Mouse (Mus musculus) MEL (cell line): ENCODE results near the gene Rps25. TPM values are rescaled to one million over a fixed set of nuclear protein-coding genes. Genes with fewer than 3 reads are reported as not detected.

Source experiments
- DNase-seq: peaks from one replicate; pipeline ENCODE4 v3.0.0; 2011; ENCODE audit warnings: low read depth, low spot score
- H3K27ac ChIP-seq: 2 replicates; pipeline ENCODE4 v1.5.1; 2012; ENCODE audit warnings: low read depth, mild to moderate bottlenecking, control low read depth, low read length, moderate library complexity; ENCODE audit not compliant: control insufficient read depth
- H3K27me3 ChIP-seq, 2 experiments: fragments of 150-350 bp in 1 of 2; sonication (generic) in 1 of 2; 2 replicates each; pipeline ENCODE4 v1.6.1; 2012; ENCODE audit warnings: low read length in 2 of 2, mild to moderate bottlenecking in 2 of 2, improper control_type of control experiment in 1 of 2, moderate library complexity in 1 of 2; ENCODE audit not compliant: insufficient read depth in 2 of 2, control insufficient read depth in 1 of 2
- H3K36me3 ChIP-seq, 2 experiments: 2 replicates each; pipeline ENCODE4 v1.6.1; 2012 to 2014; ENCODE audit warnings: low read length in 2 of 2, improper control_type of control experiment in 1 of 2, inconsistent platforms in 1 of 2, mild to moderate bottlenecking in 1 of 2; ENCODE audit not compliant: insufficient read depth in 2 of 2, control insufficient read depth in 1 of 2
- H3K4me1 ChIP-seq, 2 experiments: fragments of 150-350 bp in 1 of 2; sonication (generic) in 1 of 2; 2 replicates each; pipeline ENCODE4 v1.6.1; 2012; ENCODE audit warnings: low read length in 2 of 2, improper control_type of control experiment in 1 of 2, mild to moderate bottlenecking in 1 of 2; ENCODE audit not compliant: insufficient read depth in 2 of 2, control insufficient read depth in 1 of 2
- H3K4me3 ChIP-seq, 2 experiments: fragments of 150-350 bp in 1 of 2; sonication (generic) in 1 of 2; 2 replicates each; pipeline ENCODE4 v1.5.1; 2012; ENCODE audit warnings: low read depth in 2 of 2, low read length in 2 of 2, mild to moderate bottlenecking in 2 of 2, moderate library complexity in 2 of 2, control low read depth in 1 of 2, improper control_type of control experiment in 1 of 2; ENCODE audit not compliant: control insufficient read depth in 1 of 2, insufficient read depth in 1 of 2
- H3K79me2 ChIP-seq: 2 replicates; pipeline ENCODE4 v1.6.1; 2012; ENCODE audit warnings: mild to moderate bottlenecking, low read length, moderate library complexity; ENCODE audit not compliant: control insufficient read depth, poor library complexity, insufficient read depth
- H3K9ac ChIP-seq: 2 replicates; pipeline ENCODE4 v1.6.1; 2012; ENCODE audit warnings: low read depth, mild to moderate bottlenecking, control low read depth, low read length, moderate library complexity; ENCODE audit not compliant: control insufficient read depth, poor library complexity, severe bottlenecking
- H3K9me3 ChIP-seq: fragments of 150-350 bp; sonication (generic); replicated peaks from 2 replicates; pipeline ENCODE4 v1.6.1; 2012; ENCODE audit warnings: mild to moderate bottlenecking, low read length, improper control_type of control experiment, moderate library complexity; ENCODE audit not compliant: insufficient read depth
- BHLHE40 ChIP-seq: IDR thresholded peaks from 2 replicates; pipeline ENCODE4 v1.6.1; 2012; ENCODE audit warnings: low read depth, mild to moderate bottlenecking, inconsistent platforms, low read length, improper control_type of control experiment, borderline replicate concordance
- CHD1 ChIP-seq: IDR thresholded peaks from 2 replicates; pipeline ENCODE4 v1.6.1; 2012; ENCODE audit warnings: low read depth, mild to moderate bottlenecking, inconsistent platforms, low read length, improper control_type of control experiment
- CTCF ChIP-seq, 3 experiments: IDR thresholded peaks in 2 of 3; conservative IDR thresholded peaks in 1 of 3; 2 replicates each; pipeline ENCODE4 v1.5.1; 2011 to 2012; ENCODE audit warnings: low read length in 3 of 3, low read depth in 2 of 3, mild to moderate bottlenecking in 2 of 3, improper control_type of control experiment in 1 of 3, inconsistent platforms in 1 of 3, mixed read lengths in 1 of 3, moderate library complexity in 1 of 3; ENCODE audit not compliant: control insufficient read depth in 1 of 3, insufficient read depth in 1 of 3, poor library complexity in 1 of 3, severe bottlenecking in 1 of 3
- E2F4 ChIP-seq: IDR thresholded peaks from 2 replicates; pipeline ENCODE4 v1.6.1; 2011; ENCODE audit warnings: low read depth, low read length, improper control_type of control experiment, borderline replicate concordance
- ELF1 ChIP-seq: IDR thresholded peaks from 2 replicates; pipeline ENCODE4 v1.6.1; 2014; ENCODE audit warnings: low read depth, mild to moderate bottlenecking, inconsistent platforms, low read length, improper control_type of control experiment, moderate library complexity
- EP300 ChIP-seq, 2 experiments: IDR thresholded peaks; 2 replicates each; pipeline ENCODE4 v1.6.1; 2011; ENCODE audit warnings: improper control_type of control experiment in 2 of 2, low read length in 2 of 2, low read depth in 1 of 2, mild to moderate bottlenecking in 1 of 2
- GATA1 ChIP-seq: IDR thresholded peaks from 2 replicates; pipeline ENCODE4 v1.6.1; 2011; ENCODE audit warnings: low read depth, low read length, improper control_type of control experiment
- JUND ChIP-seq: IDR thresholded peaks from 2 replicates; pipeline ENCODE4 v1.6.1; 2011; ENCODE audit warnings: low read depth, mild to moderate bottlenecking, improper control_type of control experiment, low read length
- KAT2A ChIP-seq: conservative IDR thresholded peaks from 2 replicates; pipeline ENCODE4 v1.6.1; 2012; ENCODE audit warnings: low read depth, low read length, improper control_type of control experiment, inconsistent platforms
- MAFK ChIP-seq: IDR thresholded peaks from 2 replicates; pipeline ENCODE4 v1.6.1; 2011; ENCODE audit warnings: low read depth, mild to moderate bottlenecking, low read length, improper control_type of control experiment, borderline replicate concordance
- MEF2A ChIP-seq: IDR thresholded peaks from 2 replicates; pipeline ENCODE4 v1.6.1; 2014; ENCODE audit warnings: low read depth, mild to moderate bottlenecking, inconsistent platforms, low read length, improper control_type of control experiment; ENCODE audit not compliant: poor library complexity, insufficient replicate concordance, severe bottlenecking; ENCODE audit errors: extremely low read depth
- MXI1 ChIP-seq: IDR thresholded peaks from 2 replicates; pipeline ENCODE4 v1.6.1; 2011; ENCODE audit warnings: mild to moderate bottlenecking, low read depth, low read length, improper control_type of control experiment
- MYB ChIP-seq: IDR thresholded peaks from 2 replicates; pipeline ENCODE4 v1.6.1; 2011; ENCODE audit warnings: mild to moderate bottlenecking, low read depth, low read length, improper control_type of control experiment
- MYC ChIP-seq: IDR thresholded peaks from 2 replicates; pipeline ENCODE4 v1.6.1; 2011; ENCODE audit warnings: low read depth, mild to moderate bottlenecking, low read length, improper control_type of control experiment, moderate library complexity
- POLR2AphosphoS2 ChIP-seq: IDR thresholded peaks from 2 replicates; pipeline ENCODE4 v1.6.1; 2011; ENCODE audit warnings: low read length, improper control_type of control experiment
- POLR2AphosphoS5 ChIP-seq: IDR thresholded peaks from 2 replicates; pipeline ENCODE4 v1.6.1; 2012; ENCODE audit warnings: low read depth, borderline replicate concordance, mild to moderate bottlenecking, inconsistent platforms, low read length, moderate library complexity, mixed read lengths
- RAD21 ChIP-seq: IDR thresholded peaks from 2 replicates; pipeline ENCODE4 v1.6.1; 2011; ENCODE audit warnings: mild to moderate bottlenecking, low read depth, low read length, improper control_type of control experiment
- SIN3A ChIP-seq: IDR thresholded peaks from 2 replicates; pipeline ENCODE4 v1.6.1; 2012; ENCODE audit warnings: low read length, improper control_type of control experiment, inconsistent platforms
- SMC3 ChIP-seq: IDR thresholded peaks from 2 replicates; pipeline ENCODE4 v1.6.1; 2011; ENCODE audit warnings: low read depth, low read length, improper control_type of control experiment
- TAL1 ChIP-seq: IDR thresholded peaks from 2 replicates; pipeline ENCODE4 v1.6.1; 2012; ENCODE audit warnings: mild to moderate bottlenecking, inconsistent platforms, low read length, moderate library complexity, mixed read lengths
- TBP ChIP-seq: IDR thresholded peaks from 2 replicates; pipeline ENCODE4 v1.8.0; 2011; ENCODE audit warnings: low read depth, low read length, improper control_type of control experiment
- USF1 ChIP-seq: IDR thresholded peaks from 2 replicates; pipeline ENCODE4 v1.6.1; 2014; ENCODE audit warnings: low read depth, mild to moderate bottlenecking, inconsistent platforms, low read length, improper control_type of control experiment, moderate library complexity
- ZC3H11A ChIP-seq: IDR thresholded peaks from 2 replicates; pipeline ENCODE4 v1.6.1; 2012; ENCODE audit warnings: low read depth, mild to moderate bottlenecking, inconsistent platforms, low read length, improper control_type of control experiment
- ZNF384 ChIP-seq: IDR thresholded peaks from 2 replicates; pipeline ENCODE4 v1.6.1; 2012; ENCODE audit warnings: low read depth, mild to moderate bottlenecking, inconsistent platforms, low read length, improper control_type of control experiment
- polyA plus RNA-seq, 2 experiments: library from polyadenylated mRNA; stranded (reverse) in 1 of 2; unstranded in 1 of 2; fragments of >175 nt in 1 of 2; fragments of >200 nt in 1 of 2; gene quantifications; 2 replicates each; pipeline versions ENCODE4 v1.2.1 to v1.2.4; 2012; ENCODE audit warnings: low replicate concordance in 2 of 2, low read depth in 1 of 2; ENCODE audit not compliant: insufficient read length in 2 of 2, insufficient read depth in 1 of 2, missing spikeins in 1 of 2
- total RNA-seq: library from RNA; depleted of rRNA; stranded (reverse); fragments of 300-350 nt; gene quantifications from 2 replicates; pipeline ENCODE4 v1.2.3, GENCODE M21; 2012

Gene Rps25
- total and polyA plus RNA-seq, 3 experiments: 2,743 to 3,114 TPM; not detected in 1

GRCm38 (mm10) chr9:44406906-44407751, at the start of gene Rps25, which contains the start of gene Trappc4 (continued):
- TF ChIP-seq MYC: no peak; the same call in 1 of the 2 replicates
- no peak; the same call in 1 of the 2 replicates for TF ChIP-seq MEF2A
- TF ChIP-seq BHLHE40: no peak
- TF ChIP-seq E2F4: no peak

- Histone ChIP-seq H3K79me2 (peaks cover 12% of the 10 kb centered on the region), H3K9ac (no peak overlapping the region), H3K9me3 (no peaks in the 10 kb centered on the region), H3K4me3 (no peak overlapping the region), H3K27me3 (no peaks in the 10 kb centered on the region), H3K36me3 (peaks cover 5 to 10% of the 10 kb centered on the region in 2 experiments), H3K27ac (no peak overlapping the region), H3K4me1 (peaks cover 0 to 2% of the 10 kb centered on the region in 2 experiments; a peak in 1 of 4 replicates)
- TF ChIP-seq SIN3A: peak; percentile 32; the same call in 1 of the 2 replicates
- TF ChIP-seq EP300 (IDR thresholded peaks at IDR 0.05; ENCODE audit: low read depth in 1 of 2, low read length in 2 of 2): no peak
- TF ChIP-seq ZC3H11A: peak; percentile 78
- TF ChIP-seq SMC3: peak; percentile 78
- TF ChIP-seq ZNF384: peak; percentile 50; the same call in 1 of the 2 replicates
- peak; percentile 83 for TF ChIP-seq RAD21
- peak; percentile 26 to 74 (median 54); a peak in 5 of 6 replicates for TF ChIP-seq CTCF (IDR thresholded peaks at IDR 0.05 in 2 of 3, conservative IDR thresholded peaks at IDR 0.05 in 1 of 3; ENCODE audit: control insufficient read depth in 1 of 3, insufficient read depth in 1 of 3, low read depth in 2 of 3, low read length in 3 of 3, poor library complexity in 1 of 3, severe bottlenecking in 1 of 3)
- no peak for TF ChIP-seq CHD1
- TF ChIP-seq, all 39 proteins: peak for 6
- DNase-seq: peak; percentile 73
These were observed 49.7 kb upstream of the Rps25 start for GRCm38 (mm10) chr9:44357207-44357606.

- peak within 1 kb of the TSS; percentile 77 to 82 for H3K4me3 ChIP-seq
- TF ChIP-seq ELF1 (peak; percentile 87), JUND (no peak), POLR2AphosphoS2 (peak; percentile 73; the same call in 1 of the 2 replicates), TAL1 (no peak), EP300 (IDR thresholded peaks at IDR 0.05; ENCODE audit: low read depth in 1 of 2, low read length in 2 of 2) (no peak), MAFK (no peak), MXI1 (peak; percentile 90), MYC (peak; percentile 74; the same call in 1 of the 2 replicates), MYB (no peak), POLR2AphosphoS5 (0 out of 2 replicates have a peak, but pooled peaks have one; percentile 65), KAT2A (no peak; the same call in 1 of the 2 replicates), GATA1 (no peak), BHLHE40 (peak; percentile 85; the same call in 1 of the 2 replicates), ZC3H11A (no peak), USF1 (peak; percentile 99), SIN3A (peak; percentile 99), MEF2A (no peak), TBP (peak; percentile 83), E2F4 (no peak)
These were observed 45.6 kb upstream of the Rps25 start, which contains the start of gene Vps11 for GRCm38 (mm10) chr9:44361190-44361917. TSS of gene Vps11 (minus strand) at chr9:44361670.

More at GRCm38 (mm10) chr9:44361190-44361917, 45.6 kb upstream of the Rps25 start, which contains the start of gene Vps11:
- no peaks in the 10 kb centered on the region for H3K9me3 ChIP-seq
- H3K4me1 ChIP-seq: peaks cover 0 to 2% of the 10 kb centered on the region in 2 experiments; a peak in 1 of 4 replicates
- peak within 1 kb of the TSS; percentile 86 for H3K27ac ChIP-seq
- peak within 1 kb of the TSS; percentile 78 for H3K9ac ChIP-seq
- peaks cover 0 to 5% of the 10 kb centered on the region in 2 experiments; a peak in 2 of 4 replicates for H3K36me3 ChIP-seq
- DNase-seq: peak; percentile 99
- no peaks in the 10 kb centered on the region for H3K27me3 ChIP-seq
- H3K79me2 ChIP-seq: peaks cover 12% of the 10 kb centered on the region
